Mouse (Mus musculus) intestine, embryonic 15.5 days (tissue): ENCODE measurements at regions not wholly inside any gene's neighbourhood (a gene's known extent, or its start where the extent isn't known, plus 50 kb on each side); places are given as distances from the start of the nearest gene placed in this dataset.

ENCODE experiments used
- ATAC-seq: fragments of 200-750 bp; cut with Nextera tagmentation; 2 replicates; pipeline ENCODE4 v1.8.0; 2017; ENCODE audit warnings: moderate TSS enrichment, moderate library complexity
- H3K27ac ChIP-seq: fragments of 300-500 bp; sonication (generic); 2 replicates; pipeline ENCODE4 v1.5.1; 2015; ENCODE audit warnings: mild to moderate bottlenecking, inconsistent platforms
- H3K27me3 ChIP-seq: fragments of 300-500 bp; sonication (generic); replicated peaks from 2 replicates; pipeline ENCODE4 v1.6.1; 2015; ENCODE audit warnings: inconsistent platforms
- H3K36me3 ChIP-seq: fragments of 300-500 bp; sonication (generic); 2 replicates; pipeline ENCODE4 v1.6.1; 2015; ENCODE audit warnings: inconsistent platforms
- H3K4me1 ChIP-seq: fragments of 300-500 bp; sonication (generic); replicated peaks from 2 replicates; pipeline ENCODE4 v1.6.1; 2015; ENCODE audit warnings: inconsistent platforms
- H3K4me2 ChIP-seq: fragments of 300-500 bp; sonication (generic); replicated peaks from 2 replicates; pipeline ENCODE4 v1.6.1; 2015; ENCODE audit warnings: mild to moderate bottlenecking, inconsistent platforms
- H3K4me3 ChIP-seq: fragments of 300-500 bp; sonication (generic); replicated peaks from 2 replicates; pipeline ENCODE4 v1.5.1; 2015; ENCODE audit warnings: inconsistent platforms
- H3K9ac ChIP-seq: fragments of 300-500 bp; sonication (generic); 2 replicates; pipeline ENCODE4 v1.6.1; 2015; ENCODE audit warnings: inconsistent platforms
- H3K9me3 ChIP-seq: fragments of 300-500 bp; sonication (generic); 2 replicates; pipeline ENCODE4 v1.6.1; 2016; ENCODE audit warnings: inconsistent platforms
- WGBS: fragments of 180-500 bp; shearing (Covaris S2); methylation state at CpG from one replicate; pipeline ENCODE4 v1.1.7; 2015; 5-methylcytosine and 5-hydroxymethylcytosine counted together

- no peak for ATAC-seq
These were observed 55.7 kb upstream of the Ptprm start for GRCm38 (mm10) chr17:67409911-67410310.

GRCm38 (mm10) chr17:67405934-67406333, 51.7 kb upstream of the Ptprm start:
- WGBS: 75% methylated on average over 2 of the region's 2 CpGs
- H3K4me1 ChIP-seq: no peaks in the 10 kb centered on the region
- no peaks in the 10 kb centered on the region for H3K36me3 ChIP-seq

More at GRCm38 (mm10) chr17:67409911-67410310, 55.7 kb upstream of the Ptprm start:
- no peak overlapping the region for H3K27ac ChIP-seq
- no peaks in the 10 kb centered on the region for H3K27me3 ChIP-seq
- no peaks in the 10 kb centered on the region for H3K9me3 ChIP-seq
- H3K4me2 ChIP-seq: no peak overlapping the region
- no peaks in the 10 kb centered on the region for H3K4me1 ChIP-seq
- no peak overlapping the region for H3K4me3 ChIP-seq
- no peak overlapping the region for H3K9ac ChIP-seq
- no peaks in the 10 kb centered on the region for H3K36me3 ChIP-seq
- WGBS: 86% methylated on average over 2 of the region's 2 CpGs

More at GRCm38 (mm10) chr17:67405934-67406333, 51.7 kb upstream of the Ptprm start:
- no peak for ATAC-seq
- Histone ChIP-seq H3K27ac (no peak overlapping the region), H3K27me3 (no peaks in the 10 kb centered on the region), H3K9me3 (no peaks in the 10 kb centered on the region), H3K4me2 (no peak overlapping the region), H3K4me3 (no peak overlapping the region), H3K9ac (no peak overlapping the region)
